Mouse (Mus musculus): ENCODE measurements around the gene Acacb.

The Acacb gene

DNA sequence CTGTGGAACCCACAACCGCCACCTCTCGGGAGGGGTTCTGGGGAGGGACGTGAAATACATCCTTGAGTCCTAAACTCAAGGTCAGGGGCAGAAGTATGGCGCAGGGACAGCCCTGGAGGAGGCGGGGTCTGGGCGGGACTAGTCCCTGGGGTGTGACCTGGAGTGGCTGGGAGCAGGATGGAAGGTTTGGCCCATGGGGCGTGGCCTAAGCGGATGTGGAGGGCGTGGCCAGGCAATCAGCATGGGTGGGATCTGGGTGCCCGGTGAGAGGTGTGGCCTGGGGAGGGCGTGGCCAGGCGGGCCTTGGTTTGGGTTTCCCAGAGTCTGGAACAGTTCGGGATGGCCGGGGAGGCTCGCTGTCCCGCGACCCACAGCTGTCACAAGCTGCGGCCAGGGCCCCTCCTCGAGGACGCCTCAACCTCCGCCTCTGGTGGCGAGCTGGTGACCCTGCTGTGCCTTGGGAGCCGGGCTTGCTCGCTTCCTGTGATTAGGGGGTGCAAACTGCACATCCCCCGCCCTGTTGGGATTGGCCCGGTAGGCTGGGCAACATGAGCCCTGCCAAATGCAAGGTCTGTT, 29.3 kb downstream of the Acacb start:
- DNase-seq (ENCODE audit: low read depth) = peak; percentile 98

DNA sequence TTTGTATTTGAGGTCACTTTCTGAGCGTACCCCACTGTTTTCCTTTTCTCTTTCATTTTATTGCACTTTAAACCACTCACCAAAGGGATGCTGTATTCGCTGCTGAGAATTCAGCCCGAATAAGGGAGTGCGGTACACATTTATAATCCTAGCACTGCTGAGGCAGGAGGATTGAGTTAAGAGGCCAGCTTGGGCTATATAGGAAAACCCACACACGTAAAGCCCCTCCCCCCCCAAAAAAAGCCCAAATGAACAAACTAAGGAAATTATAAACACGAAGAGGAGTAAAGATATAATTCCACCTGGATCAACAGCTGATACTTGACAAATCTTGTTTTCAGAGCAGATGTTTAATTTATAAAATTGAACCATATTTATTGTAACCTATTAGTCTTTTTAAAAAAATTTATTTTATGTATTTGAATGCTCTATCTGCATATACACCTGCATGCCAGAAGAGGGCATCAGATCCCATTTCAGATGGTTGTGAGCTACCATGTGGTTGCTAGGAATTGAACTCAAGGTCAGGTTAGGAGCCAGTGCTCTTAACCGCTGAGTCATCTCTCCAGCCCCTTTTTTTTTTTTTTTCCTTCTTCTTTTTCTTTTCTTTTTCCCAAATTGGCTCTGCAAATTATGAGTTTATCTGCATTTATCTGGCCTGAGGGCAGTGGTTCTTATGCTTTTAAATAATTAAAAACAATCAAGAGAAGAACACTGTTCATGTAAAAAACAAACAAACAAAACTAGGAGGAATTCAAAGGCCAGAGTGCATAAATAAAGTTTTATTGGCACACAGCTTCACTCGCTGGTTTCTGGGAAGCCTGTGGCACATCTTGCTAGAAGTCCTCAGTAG, 30.4 kb downstream of the Acacb start:
- peak; percentile 18 for DNase-seq (ENCODE audit: low read depth)

DNA sequence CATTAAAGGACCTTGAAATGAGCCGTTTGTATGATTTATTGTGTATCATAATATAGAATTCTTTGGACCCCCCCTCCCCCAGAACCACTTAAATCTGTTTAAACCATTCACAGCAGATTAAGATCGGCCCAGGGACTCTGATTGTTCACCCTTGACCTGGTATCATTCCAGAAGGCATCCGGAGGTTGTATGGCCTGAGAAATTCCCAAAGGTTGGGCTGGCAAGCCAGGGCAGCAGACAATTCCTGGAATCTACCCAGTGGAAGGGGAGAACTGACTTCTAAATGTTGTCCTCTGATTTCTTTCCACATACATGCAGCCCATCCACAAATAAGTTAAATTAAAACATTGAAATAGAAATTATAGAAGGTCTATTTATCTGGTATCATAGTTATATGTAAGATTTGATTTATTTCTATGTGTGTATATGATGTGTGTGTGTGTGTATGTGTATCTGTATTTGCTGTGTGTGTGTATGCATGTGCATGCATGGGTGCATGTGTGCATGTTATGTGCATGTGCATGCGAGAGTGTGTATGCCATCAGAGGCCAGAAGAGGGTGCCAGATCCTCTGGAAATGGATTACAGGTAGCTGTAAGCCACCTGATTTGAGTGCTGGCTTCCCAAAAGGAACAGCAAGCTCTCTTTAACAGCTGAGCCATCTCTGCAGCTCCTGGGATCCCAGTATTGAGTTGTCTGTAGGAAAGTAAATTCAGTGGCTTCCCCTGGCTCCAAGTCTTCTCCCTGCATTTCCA, 31.8 kb downstream of the Acacb start:
- no peak for DNase-seq (ENCODE audit: low read depth)

DNA sequence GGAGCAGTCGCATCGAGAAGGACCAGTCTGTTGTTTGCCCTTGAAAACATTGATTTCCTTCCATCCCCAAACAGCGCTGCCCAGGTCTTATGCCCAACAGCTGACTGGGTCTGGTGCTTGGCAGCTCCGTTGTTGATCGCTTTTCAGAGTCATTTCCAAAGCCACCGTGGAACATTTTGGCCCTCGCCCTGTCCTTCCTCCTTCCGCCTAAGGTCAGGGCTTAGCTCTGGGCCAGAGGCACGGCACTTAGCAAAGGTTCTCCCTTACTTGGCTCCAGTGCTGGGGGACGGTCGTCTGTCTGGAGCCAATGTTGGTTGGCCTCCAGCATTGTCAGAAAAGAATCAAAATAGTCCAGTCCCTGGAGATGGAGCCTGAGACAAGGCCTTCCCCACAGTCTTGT, 33.2 kb downstream of the Acacb start:
- DNase-seq (ENCODE audit: low read depth) = no peak

DNA sequence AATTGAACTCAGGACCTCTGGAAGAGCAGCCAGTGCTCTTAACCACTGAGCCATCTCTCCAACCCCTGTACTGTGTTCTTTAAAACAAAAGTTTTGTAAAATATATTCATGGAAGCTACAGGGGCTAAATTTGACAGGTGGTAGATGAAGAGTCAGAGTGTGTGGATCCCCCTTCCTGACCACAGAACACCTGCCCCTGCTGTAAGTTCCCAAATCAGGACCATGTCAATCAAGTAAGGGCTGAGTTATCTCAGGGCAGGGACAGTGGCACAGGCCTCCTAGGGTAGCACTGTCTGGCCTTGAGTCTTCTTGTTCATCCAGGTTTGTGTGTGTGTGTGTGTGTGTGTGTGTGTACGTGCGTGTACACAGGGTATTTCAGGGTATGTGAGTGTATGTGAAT, 37.2 kb downstream of the Acacb start:
- no peak for DNase-seq (ENCODE audit: low read depth)

DNA sequence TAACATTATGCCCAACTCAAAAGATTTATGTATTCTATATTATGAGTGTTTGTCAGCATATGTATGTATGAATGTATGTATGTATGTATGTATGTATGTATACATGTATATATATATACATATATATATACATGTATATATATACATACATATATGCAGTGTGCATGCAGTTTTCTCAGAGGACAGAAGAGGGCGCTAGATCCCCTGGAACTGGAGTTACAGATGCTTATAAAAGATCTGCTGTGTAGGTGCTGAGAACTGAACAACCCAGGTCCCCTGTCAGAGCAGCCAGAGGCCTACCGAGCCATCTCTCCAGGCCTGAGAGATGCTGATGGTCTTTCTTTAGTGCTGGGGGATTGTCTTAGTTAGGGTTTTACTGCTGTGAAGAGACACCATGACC, 40.8 kb downstream of the Acacb start:
- DNase-seq (ENCODE audit: low read depth) = no peak

DNA sequence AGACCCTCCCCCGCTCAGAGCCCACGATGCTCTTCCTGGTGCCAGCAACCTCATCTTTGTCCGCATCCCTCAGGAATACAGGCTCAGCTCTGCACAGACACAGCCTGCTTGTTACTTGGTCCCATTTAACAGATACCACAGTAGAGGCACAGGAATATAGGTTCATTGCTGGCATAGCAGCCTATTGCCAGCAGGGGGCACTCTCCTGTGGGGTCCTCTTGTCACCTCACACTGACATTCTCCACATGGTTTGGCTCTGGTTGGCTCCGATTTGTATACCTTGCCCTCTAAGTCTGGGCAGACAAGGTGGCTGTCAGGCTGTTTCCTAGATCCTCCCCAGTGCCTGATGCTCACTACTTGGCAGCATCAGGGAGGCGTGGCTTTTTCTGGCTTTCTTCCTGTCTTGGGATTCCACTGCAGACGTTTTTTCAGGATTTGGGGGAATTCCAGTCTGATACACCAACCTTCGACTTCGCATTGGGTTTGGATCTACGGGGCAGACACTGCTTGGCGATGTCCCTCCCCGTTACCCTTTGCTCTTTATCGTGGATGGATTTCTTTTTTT, 42.6 kb downstream of the Acacb start:
- peak; percentile 37 for DNase-seq (ENCODE audit: low read depth)

DNA sequence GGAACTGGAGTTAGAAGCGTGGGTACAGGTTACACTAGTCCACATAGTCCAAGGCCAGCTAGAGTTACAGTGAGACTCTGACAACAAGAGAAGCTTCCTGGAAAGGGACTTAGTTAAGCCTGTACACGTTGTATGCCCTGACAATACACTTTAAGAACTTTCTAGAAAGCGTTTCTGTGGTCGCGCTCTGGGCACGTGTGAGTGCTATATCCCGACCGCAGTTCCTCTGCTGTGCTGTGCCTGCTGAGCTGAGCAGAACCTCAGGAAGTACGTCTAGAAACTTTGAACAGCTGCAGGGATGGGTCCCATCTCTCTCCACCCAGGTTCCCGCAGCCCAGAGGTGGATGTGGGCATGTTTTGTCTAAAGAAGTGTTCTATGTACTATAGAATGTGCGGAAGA, 47.8 kb downstream of the Acacb start:
- DNase-seq (ENCODE audit: low read depth) = no peak

DNA sequence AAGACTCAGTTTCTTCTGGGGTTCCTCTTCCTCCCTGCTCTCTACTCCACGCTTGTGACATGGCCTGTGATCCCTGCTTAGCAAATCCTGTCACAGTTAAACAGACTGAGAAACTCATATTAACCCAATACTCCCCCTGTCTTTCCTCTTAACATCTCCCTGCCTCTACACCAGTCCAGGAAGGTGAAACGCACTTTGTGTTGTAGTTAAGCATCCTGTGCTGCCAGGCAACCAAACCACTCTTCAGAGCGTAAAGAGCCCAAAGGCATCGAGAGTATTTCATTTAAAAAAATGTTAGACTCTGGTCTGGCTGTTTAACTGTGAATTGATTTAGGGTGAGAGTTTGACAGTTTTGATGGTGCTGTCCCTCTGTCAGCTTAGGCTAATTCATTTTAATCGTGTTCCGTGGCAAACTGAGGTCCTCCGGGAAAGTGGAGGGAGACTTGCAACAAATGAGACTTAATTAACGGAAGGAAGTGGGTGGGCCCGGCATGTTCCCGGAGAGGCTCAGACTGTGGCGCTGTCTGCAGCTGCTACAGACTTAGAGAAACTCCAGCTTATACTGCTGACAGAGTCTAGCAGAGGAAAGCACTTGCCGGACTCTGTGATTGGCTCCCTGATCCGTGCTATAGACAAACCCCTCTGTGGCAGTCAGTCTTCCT, 52.9 kb downstream of the Acacb start:
- DNase-seq (ENCODE audit: low read depth) = no peak

DNA sequence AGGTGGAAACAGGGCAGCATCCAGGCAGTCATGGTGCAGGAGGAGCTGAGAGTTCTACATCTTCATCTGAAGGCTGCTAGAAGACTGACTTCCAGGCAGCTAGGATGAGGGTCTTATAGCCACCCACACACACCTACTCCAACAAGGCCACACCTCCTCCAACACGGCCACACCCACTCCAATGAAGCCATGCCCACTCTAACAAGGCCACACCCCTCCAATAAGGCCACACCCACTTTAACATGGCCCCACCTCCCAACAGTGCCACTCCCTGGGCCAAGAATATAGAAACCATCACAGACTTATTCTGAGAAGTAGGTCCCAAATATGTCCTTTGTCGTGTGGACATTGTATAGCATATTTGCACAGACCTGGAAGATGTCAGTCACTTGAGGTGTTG, 59.8 kb downstream of the Acacb start:
- no peak for DNase-seq (ENCODE audit: low read depth)

DNA sequence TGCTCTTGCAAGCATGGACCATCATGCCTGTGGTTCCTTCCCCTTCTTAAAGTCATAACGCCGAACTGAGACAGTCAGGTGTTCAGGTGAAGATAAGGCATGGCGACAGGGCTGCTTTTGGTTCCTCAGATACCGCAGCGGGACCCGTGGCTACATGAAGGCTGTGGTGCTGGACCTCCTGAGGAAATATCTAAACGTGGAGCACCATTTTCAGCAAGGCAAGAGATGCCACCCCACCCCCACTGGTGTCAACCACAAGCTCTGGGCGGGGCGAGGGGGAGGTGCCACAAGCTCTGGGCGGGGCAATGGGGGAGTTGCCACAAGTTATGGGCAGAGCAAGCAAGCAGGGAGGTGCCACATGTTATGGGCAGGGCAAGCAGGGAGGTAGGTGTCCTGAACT, 66.8 kb downstream of the Acacb start:
- no peak for DNase-seq (ENCODE audit: low read depth)

DNA sequence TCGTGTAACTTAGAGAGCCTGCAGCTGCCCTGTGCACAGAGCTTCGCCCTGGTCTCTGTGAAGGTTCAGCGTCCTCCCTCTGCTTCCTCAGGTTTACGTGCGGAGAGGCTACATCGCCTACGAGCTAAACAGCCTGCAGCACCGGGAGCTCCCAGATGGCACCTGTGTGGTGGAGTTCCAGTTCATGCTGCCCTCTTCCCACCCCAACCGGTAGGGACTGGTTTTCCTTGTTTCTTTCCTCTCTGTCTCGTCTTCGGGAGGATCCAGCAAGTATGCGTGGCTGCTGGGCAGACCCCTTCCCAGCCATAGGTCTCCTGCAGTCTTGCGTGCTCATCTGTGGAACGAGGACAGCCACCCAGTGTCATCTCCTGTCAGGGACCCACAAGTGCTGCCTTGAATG, 72.4 kb downstream of the Acacb start:
- DNase-seq (ENCODE audit: low read depth) = no peak

DNA sequence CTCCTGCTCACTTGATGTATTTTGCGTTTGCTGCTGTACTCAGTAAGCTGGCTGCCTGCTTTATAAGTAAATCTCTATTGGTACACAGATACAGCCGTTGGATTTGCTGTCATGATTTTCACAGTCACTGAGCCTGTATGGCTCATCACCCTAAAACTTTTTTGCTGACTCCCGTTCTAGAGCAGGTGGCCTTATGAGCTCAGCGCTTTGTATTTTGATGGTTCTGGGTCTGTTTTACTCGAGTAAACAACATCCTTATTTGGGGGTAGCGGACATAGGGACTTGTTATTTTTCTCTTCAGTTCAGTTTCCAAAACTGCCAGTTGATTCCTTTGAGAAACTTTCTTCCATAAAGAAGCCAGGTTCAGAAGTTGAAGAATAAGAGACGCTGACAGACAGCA, 79.7 kb downstream of the Acacb start:
- no peak for DNase-seq (ENCODE audit: low read depth)

DNA sequence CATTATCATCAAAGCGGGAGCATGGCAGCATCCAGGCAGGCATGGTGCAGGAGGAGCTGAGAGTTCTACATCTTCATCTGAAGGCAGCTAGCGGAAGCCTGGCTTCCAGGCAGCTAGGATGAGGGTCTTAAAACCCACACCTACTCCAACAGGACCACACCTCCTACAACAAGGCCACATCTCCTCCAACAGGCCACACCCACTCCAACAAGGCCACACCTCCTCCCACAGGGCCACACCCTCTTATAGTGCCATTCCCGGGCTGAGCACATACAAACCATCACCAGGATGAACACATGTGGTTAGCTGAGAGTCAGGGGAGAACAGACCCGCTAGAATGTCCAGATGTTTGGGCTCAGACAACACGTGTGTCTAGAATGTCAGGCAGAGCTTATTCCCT, 82.6 kb downstream of the Acacb start:
- DNase-seq (ENCODE audit: low read depth) = no peak

DNA sequence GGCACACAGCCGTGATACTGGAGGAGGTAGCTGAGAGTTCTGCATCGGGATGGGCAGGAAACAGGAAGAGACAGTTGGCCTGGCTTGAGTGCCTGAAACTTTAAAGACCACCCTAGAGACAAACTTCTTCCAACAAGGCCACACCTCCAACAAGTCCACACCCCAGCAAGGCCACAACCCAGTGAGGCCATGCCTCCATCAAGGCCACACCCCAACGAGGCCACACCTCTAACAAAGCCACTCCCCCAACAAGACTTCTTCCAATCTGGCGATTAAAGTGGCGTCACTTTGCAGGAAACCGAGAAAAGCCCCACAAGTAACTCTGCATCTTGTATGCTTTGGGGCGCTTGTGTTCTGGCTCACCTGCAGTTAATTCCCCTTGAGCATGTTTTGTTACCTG, 92.6 kb downstream of the Acacb start:
- DNase-seq (ENCODE audit: low read depth) = no peak

DNA sequence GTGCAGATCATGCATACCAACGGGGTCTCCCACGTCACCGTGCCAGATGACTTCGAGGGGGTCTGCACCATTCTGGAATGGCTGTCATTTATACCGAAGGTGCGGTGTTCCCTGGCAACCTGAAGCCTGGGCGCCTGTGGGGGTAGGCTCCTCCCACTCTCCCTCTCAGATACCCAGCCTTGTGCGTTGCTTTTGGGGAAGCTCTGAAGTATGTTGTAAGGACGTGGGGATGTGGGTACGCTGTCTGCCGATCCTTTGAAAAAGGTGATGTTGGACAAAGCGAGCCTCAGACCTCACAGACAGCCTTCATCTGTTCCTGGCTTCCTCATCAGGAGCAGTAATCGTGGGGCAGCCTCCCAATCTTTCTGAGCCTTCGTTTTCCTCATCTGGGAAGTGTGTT, 93.4 kb downstream of the Acacb start:
- DNase-seq (ENCODE audit: low read depth) = no peak

DNA sequence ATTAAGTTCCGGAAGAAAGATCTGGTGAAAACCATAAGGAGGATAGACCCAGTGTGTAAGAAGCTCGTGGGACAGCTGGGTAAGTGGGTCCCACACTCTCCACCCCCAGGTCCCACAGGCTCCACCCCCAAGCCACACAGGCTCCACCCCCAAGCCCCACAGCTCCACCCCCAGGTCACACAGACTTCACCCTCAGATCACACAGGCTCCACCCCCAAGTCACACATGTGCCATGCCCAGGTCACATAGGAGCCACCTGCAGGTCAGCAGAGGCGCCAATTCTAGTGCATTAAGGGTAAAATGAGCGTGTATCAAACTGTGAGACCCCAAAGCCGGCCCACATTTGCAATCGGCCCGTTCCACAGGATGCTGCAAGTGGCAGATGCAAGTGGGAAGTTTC, 100.1 kb downstream of the Acacb start:
- DNase-seq (ENCODE audit: low read depth) = no peak

DNA sequence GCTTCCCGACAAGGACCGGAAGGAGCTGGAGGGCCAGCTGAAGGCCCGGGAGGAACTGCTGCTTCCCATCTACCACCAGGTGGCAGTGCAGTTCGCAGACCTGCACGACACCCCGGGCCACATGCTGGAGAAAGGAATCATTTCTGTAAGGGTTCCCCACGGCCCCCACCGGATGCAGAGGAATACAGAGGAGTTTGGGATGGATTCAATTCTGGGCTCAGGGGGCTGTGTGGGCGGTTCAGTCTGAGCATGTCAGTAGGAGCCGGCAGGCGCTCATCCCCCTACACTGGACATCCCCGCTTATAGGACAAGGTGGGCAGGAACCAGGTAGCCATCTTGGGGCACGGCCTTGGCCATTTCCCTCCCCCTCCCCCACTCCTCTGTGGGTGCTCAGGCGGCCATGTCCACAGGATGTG, 101.8 kb downstream of the Acacb start:
- peak; percentile 89 for DNase-seq (ENCODE audit: low read depth)

DNA sequence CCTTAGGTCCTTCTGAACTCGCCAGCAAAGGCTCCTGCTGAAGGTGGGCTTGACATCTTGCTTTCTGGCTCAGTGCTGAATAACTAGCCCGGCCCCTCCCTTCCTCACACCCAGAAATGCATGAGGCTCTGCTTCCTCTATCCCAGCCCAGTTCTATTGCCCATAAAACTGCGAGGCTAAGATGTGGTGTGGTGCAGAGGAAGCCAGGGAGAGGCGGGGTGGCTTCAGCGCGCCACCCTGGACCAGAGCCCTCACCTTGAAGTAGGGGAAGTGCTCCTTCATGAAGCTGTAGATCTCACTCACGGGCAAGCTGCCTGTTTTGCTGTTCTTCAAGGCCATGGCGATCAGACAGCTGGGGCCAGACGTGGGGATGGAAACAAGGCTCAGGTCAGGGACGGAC, 113.2 kb downstream of the Acacb start:
- DNase-seq (ENCODE audit: low read depth) = no peak

DNA sequence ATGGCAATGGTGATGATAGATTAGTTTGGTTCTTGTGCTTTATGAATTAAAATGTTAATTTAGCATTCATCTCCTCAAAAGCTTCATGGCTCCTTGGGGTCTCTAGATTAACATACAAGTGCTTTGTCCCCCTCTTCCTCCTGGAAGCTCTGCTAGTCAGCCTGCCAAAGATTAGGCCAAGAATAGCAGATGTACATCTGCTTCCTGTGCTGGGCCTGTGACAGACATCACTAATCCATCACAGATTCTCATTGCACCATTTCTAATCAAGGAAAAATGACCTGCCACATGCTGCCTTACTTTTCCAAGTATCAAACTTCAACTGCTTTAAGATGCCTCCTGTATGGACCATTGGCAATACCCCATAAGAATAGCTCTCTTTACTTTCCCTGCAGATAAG, 115.2 kb downstream of the Acacb start:
- no peak for DNase-seq (ENCODE audit: low read depth)

DNA sequence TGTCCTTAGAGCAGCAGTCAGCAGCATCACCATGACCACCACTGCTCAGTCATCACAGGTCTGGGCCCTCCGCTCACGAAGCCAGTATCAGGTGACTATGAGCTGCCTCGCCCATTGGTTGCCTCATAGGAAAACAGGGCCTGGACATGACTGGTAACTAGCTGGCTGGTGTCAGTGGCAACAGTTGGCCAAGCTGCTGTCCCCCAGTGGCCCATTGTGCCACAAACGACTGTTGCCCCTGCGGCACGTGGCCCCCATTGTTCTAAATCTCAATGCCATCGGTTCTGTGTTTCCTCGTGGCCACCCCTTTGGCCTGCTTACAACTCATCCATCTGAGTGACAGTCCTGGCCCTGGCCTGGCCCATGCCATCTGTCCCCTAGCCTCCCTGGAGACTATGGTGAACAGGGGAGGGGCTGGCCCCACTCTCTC, 117.7 kb downstream of the Acacb start:
- DNase-seq (ENCODE audit: low read depth) = no peak

DNA sequence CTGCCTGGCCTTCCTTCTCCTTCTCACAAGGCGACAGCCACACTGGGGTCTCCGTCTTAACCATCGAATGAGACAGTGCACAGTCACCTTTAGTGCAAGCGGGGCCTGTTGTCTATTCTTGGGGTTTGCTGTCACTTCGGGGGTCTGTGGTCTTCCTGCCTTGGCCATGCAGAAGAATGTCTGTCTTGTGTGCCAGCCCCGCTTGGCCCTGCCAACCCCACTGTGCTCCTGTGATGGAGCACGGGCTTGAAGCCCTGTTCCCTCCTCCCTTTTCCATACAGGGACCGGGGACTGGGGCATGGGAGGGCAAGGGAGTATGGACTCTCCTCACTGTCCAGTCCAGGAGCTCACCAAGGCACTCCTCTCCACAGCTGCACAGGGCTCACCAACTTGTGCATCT, 118.5 kb downstream of the Acacb start:
- DNase-seq (ENCODE audit: low read depth) = no peak

All from NIH3T3 (cell line).